Mouse (Mus musculus): Measurements from ENCODE around the gene Rps18.

Rps18 gene

GRCm38 (mm10) chr17:33947430-33948089 lies 8.2 kb downstream of the Rps18 start:
- no peak for DNase-seq (ENCODE audit: low spot score in 2 of 2)

DNA sequence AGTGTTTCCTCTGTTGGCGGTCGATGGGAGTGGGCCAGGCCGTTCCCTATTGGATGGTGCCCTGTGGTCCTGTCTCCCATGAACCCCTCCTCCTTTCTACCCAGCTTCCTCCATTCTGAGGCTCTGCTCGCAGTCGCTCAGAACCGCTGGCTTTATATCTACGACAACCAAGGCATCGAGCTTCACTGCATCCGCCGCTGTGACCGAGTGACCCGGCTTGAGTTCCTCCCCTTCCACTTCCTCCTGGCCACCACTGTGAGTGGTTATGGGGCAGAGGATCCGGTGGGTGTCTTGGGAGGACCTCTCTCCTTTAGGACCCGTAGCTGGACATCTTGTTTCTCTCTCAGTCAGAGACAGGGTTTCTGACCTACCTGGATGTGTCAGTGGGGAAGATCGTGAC lies 12.3 kb downstream of the Rps18 start:
- DNase-seq (ENCODE audit: low spot score in 2 of 2): no peak

DNA sequence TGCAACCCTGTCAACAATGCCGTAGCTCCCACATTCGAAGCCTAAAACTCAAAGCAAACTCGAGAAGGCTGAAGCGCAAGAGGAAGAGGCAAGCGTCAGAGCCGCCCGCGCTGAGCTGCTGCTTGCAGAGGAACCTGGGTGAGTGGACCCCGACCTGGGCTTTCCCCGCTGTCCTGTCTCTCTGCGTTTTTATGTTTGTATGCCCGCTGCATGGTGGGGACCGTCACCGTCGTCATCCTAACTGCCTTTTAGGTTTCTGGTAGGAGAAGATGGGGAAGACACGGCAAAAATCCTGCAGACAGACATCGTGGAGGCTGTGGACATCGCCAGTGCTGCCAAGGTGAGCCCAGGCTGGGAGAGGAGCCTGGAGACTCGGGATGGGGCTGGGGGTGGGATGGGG lies 14.4 kb downstream of the Rps18 start:
- DNase-seq (ENCODE audit: low spot score in 2 of 2): no peak

- DNase-seq (ENCODE audit: low spot score in 2 of 2): no peak
Observed at GRCm38 (mm10) chr17:33940981-33941380, 14.8 kb downstream of the Rps18 start.

- peak; percentile 90 to 93 for DNase-seq (ENCODE audit: low spot score in 2 of 2)
Observed at GRCm38 (mm10) chr17:33940206-33940805, 15.5 kb downstream of the Rps18 start, which contains the start of the genes Pfdn6 and Wdr46. Pfdn6 (minus strand) TSS chr17:33940343. Wdr46 (plus strand) TSS chr17:33940660.

GRCm38 (mm10) chr17:33938783-33939182 lies 17.0 kb downstream of the Rps18 start:
- no peak for DNase-seq (ENCODE audit: low spot score in 2 of 2)

- DNase-seq (ENCODE audit: low spot score in 2 of 2): no peak
Observed at GRCm38 (mm10) chr17:33936993-33937392, 18.8 kb downstream of the Rps18 start.

DNA sequence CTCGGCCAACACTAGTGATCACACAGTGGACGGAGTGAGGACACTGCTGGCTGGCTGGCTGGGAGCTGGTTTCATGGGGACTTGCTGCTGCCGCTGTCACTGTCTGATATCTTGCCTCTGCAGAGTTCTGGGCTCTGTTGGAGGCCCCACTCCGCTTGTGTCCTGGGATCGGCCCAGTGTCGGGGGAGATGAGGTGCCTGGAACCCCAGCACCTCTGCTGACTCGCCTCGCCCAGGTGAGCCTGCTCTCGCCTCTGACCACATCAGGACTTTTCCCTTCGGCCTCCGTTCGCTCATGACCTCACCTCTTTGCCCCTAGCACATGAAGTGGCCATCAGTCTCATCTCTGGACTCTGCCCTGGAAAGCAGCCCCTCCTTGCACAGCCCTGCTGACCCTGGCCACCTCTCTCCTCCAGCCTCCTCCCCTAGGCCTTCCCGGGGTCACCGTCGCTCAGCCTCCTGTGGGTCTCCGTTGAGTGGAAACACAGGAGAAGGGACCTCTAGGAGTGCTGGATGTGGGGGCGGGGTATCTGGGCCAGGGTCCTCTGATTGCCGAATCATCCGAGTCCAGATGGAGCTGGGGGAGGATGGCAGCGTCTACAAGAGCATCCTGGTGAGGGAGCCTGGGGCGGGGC lies 20.3 kb downstream of the Rps18 start:
- no peak for DNase-seq (ENCODE audit: low spot score in 2 of 2)

DNA sequence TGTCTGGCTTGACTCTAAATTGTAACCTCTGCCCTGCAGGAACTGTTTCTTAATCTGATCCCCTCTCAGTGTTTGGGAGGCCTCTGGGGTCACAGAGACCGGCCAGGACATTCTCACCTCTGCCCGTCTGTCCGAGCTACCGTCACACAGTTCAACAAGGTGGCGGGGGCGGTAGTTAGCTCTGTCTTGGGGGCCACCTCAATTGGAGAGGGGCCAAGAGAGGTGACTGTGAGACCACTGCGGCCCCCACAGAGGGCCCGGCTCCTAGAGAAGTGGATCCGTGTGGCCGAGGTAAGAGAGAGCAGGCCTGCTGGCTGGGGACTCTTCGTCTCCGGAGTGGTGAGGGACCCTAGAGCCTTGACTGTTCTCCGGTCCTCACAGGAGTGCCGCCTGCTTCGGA lies 22.8 kb downstream of the Rps18 start:
- peak in 1 of 2 experiments; percentile 41 for DNase-seq (ENCODE audit: low spot score in 2 of 2)

DNA sequence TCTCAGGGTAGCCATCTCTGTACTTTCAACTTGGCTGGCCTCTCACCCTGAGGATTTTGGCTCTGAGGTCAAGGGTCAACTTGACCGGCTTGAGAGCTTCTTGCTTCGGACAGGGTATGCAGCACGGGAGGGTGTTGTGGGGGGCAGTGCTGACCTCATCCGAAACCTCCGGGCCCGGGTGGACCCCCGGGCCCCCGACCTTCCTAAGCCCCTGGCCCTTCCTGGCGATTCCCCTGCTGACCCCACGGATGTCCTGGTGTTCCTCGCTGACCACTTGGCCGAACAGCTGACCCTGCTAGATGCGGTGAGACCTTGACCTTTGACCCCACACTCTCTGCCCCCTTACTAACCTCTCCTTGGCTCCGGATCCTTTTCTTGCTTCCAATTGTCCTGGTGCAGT lies 23.4 kb downstream of the Rps18 start:
- peak in 1 of 2 experiments; percentile 45 for DNase-seq (ENCODE audit: low spot score in 2 of 2)

GRCm38 (mm10) chr17:33931947-33932346 lies 23.9 kb downstream of the Rps18 start:
- peak in 1 of 2 experiments; percentile 38 for DNase-seq (ENCODE audit: low spot score in 2 of 2)

GRCm38 (mm10) chr17:33931159-33931866 lies 24.5 kb downstream of the Rps18 start:
- DNase-seq (ENCODE audit: low spot score in 2 of 2): peak in 1 of 2 experiments; percentile 58

GRCm38 (mm10) chr17:33930280-33931158 lies 25.3 kb downstream of the Rps18 start:
- DNase-seq (ENCODE audit: low spot score in 2 of 2): peak; percentile 78 to 79

GRCm38 (mm10) chr17:33929371-33930279 lies 26.2 kb downstream of the Rps18 start, which contains the start of gene Rgl2:
Rgl2 (plus strand) TSS chr17:33929543.
- DNase-seq (ENCODE audit: low spot score in 2 of 2): peak; percentile 95 to 96

DNA sequence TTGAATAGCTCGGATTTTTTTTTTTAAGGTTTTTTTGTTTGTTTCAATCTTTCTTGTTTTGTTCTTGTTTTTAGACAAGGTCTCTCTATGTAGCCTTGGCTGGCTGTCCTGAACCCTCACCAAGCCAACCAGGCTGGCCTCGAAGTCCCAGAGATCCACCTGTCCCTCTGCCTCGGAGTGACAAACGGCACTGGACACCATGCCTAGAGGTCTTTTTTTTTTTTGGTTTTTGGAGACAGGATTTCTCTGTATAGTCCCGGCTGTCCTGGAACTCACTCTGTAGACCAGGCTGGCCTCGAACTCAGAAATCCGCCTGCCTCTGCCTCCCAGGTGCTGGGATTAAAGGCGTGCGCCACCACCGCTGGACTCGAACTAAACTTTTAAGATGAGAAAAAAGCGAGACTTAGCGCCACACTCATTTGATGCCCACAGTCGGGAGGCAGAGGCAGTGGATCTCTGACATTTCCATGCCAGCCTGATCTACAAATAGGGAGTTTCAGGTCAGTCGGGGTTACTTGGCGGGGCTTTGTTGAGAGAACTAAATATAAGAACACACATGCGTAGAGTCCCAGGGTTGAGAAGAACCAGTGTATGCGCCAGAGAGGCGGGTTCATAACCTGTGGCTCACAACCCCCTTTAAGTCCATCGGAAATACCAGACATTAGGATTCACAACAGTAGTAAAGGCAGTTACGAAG lies 27.4 kb downstream of the Rps18 start:
- no peak for DNase-seq (ENCODE audit: low spot score in 2 of 2)

- no peak for DNase-seq (ENCODE audit: low spot score in 2 of 2)
Observed at GRCm38 (mm10) chr17:33926207-33926932, 29.4 kb downstream of the Rps18 start.

- DNase-seq (ENCODE audit: low spot score in 2 of 2): no peak
Observed at GRCm38 (mm10) chr17:33925406-33926116, 30.2 kb downstream of the Rps18 start.
